Mouse (Mus musculus) lung, embryonic 14.5 days (tissue): ENCODE data around the gene Klk11. TPM values are rescaled to one million over a fixed set of nuclear protein-coding genes. Genes with fewer than 3 reads are reported as not detected.

Experiments used
- ATAC-seq: fragments of 200-750 bp; cut with Nextera tagmentation; 2 replicates; pipeline ENCODE4 v1.8.0; 2017; ENCODE audit warnings: mild to moderate bottlenecking, moderate TSS enrichment, moderate library complexity; ENCODE audit not compliant: insufficient read depth
- DNase-seq: peaks from one replicate; pipeline ENCODE4 v3.0.0-alpha.2; 2015
- H3K27ac ChIP-seq: fragments of 300-500 bp; sonication (generic); 2 replicates; pipeline ENCODE4 v1.5.1; 2014; ENCODE audit warnings: low read depth, mild to moderate bottlenecking, moderate library complexity
- H3K27me3 ChIP-seq: fragments of 300-500 bp; sonication (generic); 2 replicates; pipeline ENCODE4 v1.6.1; 2014; ENCODE audit warnings: low read length, control low read depth; ENCODE audit not compliant: insufficient read depth
- H3K36me3 ChIP-seq: fragments of 300-500 bp; sonication (generic); 2 replicates; pipeline ENCODE4 v1.6.1; 2014; ENCODE audit warnings: control low read depth; ENCODE audit not compliant: insufficient read depth
- H3K4me1 ChIP-seq: fragments of 300-500 bp; sonication (generic); 2 replicates; pipeline ENCODE4 v1.6.1; 2014; ENCODE audit warnings: antibody characterized with exemption, control low read depth; ENCODE audit not compliant: insufficient read depth
- H3K4me2 ChIP-seq: fragments of 300-500 bp; sonication (generic); 2 replicates; pipeline ENCODE4 v1.6.1; 2014; ENCODE audit warnings: mild to moderate bottlenecking
- H3K4me3 ChIP-seq: fragments of 300-500 bp; sonication (generic); 2 replicates; pipeline ENCODE4 v1.5.1; 2014; ENCODE audit warnings: low read depth, low read length
- H3K9ac ChIP-seq: fragments of 300-500 bp; sonication (generic); 2 replicates; pipeline ENCODE4 v1.6.1; 2014
- H3K9me3 ChIP-seq: fragments of 300-500 bp; sonication (generic); 2 replicates; pipeline ENCODE4 v1.6.1; 2016; ENCODE audit warnings: low read depth, low read length, control low read depth
- CTCF ChIP-seq: IDR thresholded peaks from 2 replicates; pipeline ENCODE4 v1.5.1; 2016; ENCODE audit warnings: antibody characterized with exemption, low read depth
- WGBS: fragments of 180-500 bp; shearing (Covaris S2); extraction: QIAGEN DNeasy Blood & Tissue Kit; methylation state at CpG from one replicate; pipeline ENCODE4 v1.1.7; 2014; 5-methylcytosine and 5-hydroxymethylcytosine counted together
- polyA plus RNA-seq: library from polyadenylated mRNA; unstranded; fragments of >200 nt; fragmentation: Nextera tagmentation; extraction: Ambion mirVana; gene quantifications from 2 replicates; pipeline ENCODE4 v1.2.1, GENCODE M21; 2014

Klk11 gene
- polyA plus RNA-seq, 1 experiment from 2014 or later = not detected

DNA sequence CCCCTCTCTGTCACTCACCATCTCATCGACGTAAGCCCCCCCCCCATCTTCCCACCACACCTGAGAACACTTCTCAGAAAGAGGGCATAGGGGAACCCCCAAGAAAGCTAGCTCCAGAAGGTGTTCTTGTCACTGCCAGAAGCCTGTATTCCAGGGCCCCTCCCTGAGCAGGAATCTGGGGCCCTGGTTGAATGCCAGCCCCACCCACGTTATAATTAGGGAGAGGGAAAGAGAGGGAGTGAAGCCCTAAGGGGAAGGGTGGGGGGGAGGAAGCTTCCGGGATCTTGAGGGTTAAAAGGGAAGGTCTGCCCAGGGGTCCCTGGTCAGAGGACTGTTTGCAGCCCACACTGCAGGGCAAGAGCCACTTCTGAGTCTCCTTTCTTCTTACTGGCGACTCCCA lies 6.3 kb downstream of the Klk11 start, which contains the start of gene Klk10:
Gene Klk10, plus strand, starts transcription at position 290 of the 400 bp plus-strand sequence.
- TF ChIP-seq CTCF = no peak
- Histone ChIP-seq H3K4me2 (no peak within 1 kb of the TSS), H3K27ac (no peak within 1 kb of the TSS), H3K4me3 (no peak within 1 kb of the TSS), H3K27me3 (peaks cover 5% of the 10 kb centered on the region; the same call in 1 of the 2 replicates), H3K9ac (no peak within 1 kb of the TSS), H3K4me1 (no peaks in the 10 kb centered on the region), H3K9me3 (no peaks in the 10 kb centered on the region), H3K36me3 (no peaks in the 10 kb centered on the region)
- DNase-seq = no peak
- 32% methylated on average over 5 of the region's 5 CpGs for WGBS
- ATAC-seq = no peak

DNA sequence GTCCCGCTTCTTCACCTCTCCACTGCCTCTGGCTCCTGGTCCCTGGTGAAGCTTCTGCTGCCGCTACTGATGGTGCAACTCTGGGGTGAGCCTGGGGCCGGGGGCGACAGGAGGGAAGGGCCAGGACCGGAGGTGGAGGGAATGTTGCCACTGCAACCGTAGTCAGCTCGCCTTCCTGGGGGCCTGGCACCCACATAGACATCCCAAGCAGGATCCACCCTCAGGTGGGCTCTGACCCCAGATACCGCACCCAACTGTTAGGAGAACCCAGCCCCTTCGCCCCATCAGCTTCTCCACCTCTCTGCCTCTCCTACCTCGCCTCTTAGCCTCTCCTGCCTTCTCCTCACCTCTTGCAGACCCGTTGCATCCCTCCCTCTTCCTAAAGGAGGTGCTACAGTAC lies 7.1 kb downstream of the Klk11 start:
- Histone ChIP-seq H3K27ac (no peak overlapping the region), H3K4me1 (no peaks in the 10 kb centered on the region), H3K9me3 (no peaks in the 10 kb centered on the region), H3K27me3 (peaks cover 5% of the 10 kb centered on the region; the same call in 1 of the 2 replicates), H3K4me3 (no peak overlapping the region), H3K9ac (no peak overlapping the region), H3K4me2 (no peak overlapping the region), H3K36me3 (no peaks in the 10 kb centered on the region)
- ATAC-seq (no peak), DNase-seq (no peak)
- 78% methylated on average over 11 of the region's 11 CpGs for WGBS
- TF ChIP-seq CTCF = no peak

DNA sequence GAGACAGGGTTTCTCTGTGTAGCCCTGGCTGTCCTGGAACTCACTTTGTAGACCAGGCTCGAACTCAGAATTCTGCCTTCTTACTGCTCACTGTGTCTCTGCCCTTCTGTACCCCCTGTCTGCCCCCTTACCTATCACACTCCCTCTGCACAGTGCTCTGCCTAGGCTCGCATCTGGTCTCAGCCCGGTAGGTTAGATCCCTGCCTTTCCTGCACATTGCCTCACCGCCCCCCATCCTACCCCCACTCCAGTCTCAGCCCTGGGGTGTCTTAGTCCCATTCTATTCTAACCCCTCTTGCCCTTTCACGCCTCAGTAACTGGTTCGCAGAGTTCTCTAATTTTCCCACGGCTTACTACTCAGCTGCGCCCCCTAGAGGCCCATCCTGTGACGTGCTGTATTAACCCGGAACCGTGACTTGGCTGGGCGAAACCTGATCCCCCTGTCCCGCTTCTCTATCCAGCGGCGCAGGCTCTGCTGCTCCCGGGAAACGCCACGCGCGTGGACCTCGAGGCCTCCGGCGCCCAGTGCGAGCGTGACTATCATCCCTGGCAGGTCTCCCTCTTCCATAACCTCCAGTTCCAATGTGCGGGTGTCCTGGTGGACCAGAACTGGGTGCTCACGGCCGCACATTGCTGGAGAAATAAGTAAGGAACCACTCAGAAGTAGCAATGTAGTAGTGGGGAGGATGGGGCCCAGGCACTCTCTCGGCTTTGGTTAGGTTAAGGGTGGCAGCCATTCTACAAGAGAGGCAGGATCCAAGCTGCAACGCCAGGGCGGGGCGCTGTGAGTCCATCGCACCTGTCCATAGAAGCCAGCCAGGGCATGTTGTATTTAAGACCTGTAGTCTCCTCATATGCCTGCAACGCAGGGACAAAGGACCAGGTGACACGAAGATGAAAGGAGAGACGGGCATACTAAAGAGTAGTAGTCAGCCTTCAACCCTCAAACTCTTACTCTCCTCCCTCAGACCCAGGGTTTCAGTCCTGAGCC lies 8.2 kb downstream of the Klk11 start:
- Histone ChIP-seq H3K4me1 (no peaks in the 10 kb centered on the region), H3K9ac (no peak overlapping the region), H3K4me2 (peak overlapping the region; percentile 63), H3K27ac (no peak overlapping the region), H3K27me3 (peaks cover 5% of the 10 kb centered on the region; the same call in 1 of the 2 replicates), H3K9me3 (no peaks in the 10 kb centered on the region), H3K4me3 (peak overlapping the region; percentile 21), H3K36me3 (no peaks in the 10 kb centered on the region)
- DNase-seq (peak; percentile 91), ATAC-seq (peak; percentile 86)
- peak; percentile 88 for TF ChIP-seq CTCF
- WGBS = 7% methylated on average over 36 of the region's 36 CpGs

DNA sequence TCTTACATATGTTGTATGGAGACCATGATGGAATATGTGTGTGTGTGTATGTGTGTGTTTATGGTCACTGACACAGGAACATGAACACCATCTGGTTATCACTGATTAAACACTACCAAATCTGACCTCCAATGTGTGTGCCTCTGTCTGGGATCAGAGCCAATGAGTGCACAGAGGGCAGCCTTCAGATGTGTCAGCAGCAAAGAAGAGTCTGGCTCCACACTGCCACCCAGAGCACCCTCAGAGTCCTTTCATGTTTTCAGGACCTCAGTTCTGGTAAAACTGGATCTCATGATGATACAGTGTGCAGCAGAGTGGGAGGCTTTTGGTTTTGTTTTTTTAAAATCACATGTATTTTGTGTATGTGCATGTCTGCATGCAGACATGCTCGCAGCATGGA lies 10.9 kb downstream of the Klk11 start:
- ATAC-seq (peak; percentile 18; the same call in 1 of the 2 replicates), DNase-seq (peak; percentile 44)
- Histone ChIP-seq H3K4me2 (no peak overlapping the region), H3K4me1 (no peaks in the 10 kb centered on the region), H3K27me3 (peaks cover 5% of the 10 kb centered on the region; the same call in 1 of the 2 replicates), H3K36me3 (no peaks in the 10 kb centered on the region), H3K9ac (no peak overlapping the region), H3K4me3 (no peak overlapping the region), H3K9me3 (no peaks in the 10 kb centered on the region), H3K27ac (no peak overlapping the region)
- 81% methylated on average over 1 of the region's 1 CpGs for WGBS
- TF ChIP-seq CTCF = peak; percentile 18; the same call in 1 of the 2 replicates

DNA sequence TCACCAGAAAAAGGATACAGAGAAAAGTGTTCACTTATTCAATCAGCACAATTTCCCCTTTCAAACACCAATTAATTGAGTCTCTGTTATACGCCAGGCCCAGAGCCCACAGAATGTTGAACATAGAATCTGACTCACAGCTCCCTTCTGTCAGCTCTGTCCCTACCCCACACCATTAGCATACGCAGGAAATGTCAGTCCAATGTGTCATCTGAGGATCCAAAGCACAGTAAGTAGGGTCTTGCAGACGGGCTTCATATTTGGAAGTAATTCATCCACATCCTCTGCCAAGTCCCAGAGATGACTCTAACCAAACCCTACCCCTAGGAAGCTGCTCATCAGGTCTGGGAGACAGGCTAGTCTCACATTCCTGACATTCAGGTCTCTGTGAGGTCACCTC lies 13.7 kb downstream of the Klk11 start:
- no peak overlapping the region for H3K27ac ChIP-seq
- no peak for ATAC-seq
- H3K4me1 ChIP-seq = no peaks in the 10 kb centered on the region
- WGBS = 47% methylated on average over 3 of the region's 3 CpGs
- H3K27me3 ChIP-seq = peaks cover 5% of the 10 kb centered on the region; the same call in 1 of the 2 replicates
- no peaks in the 10 kb centered on the region for H3K9me3 ChIP-seq
- TF ChIP-seq CTCF = no peak
- DNase-seq = no peak
- H3K36me3 ChIP-seq = no peaks in the 10 kb centered on the region
- no peak overlapping the region for H3K4me3 ChIP-seq
- no peak overlapping the region for H3K9ac ChIP-seq
- H3K4me2 ChIP-seq = no peak overlapping the region

DNA sequence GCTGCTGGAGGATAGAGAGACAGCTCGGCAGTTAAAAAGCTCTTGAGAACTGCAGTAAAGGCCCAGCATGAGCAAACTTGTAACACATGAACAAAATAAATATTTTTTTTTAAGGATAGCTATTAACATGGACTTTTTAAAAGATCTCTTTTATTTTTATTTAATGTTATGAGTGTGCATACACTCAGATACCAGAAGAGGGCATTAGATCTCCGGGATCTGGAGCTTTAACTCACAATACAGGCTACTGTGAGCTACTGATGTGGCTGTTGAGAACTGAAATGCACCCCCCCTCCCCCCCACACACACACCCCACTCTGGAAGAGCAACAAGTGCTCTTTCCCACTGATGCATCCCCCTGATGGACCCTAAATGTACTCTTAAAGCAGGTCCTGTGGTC lies 14.9 kb downstream of the Klk11 start:
- H3K4me3 ChIP-seq = no peak overlapping the region
- H3K27me3 ChIP-seq = no peaks in the 10 kb centered on the region
- no peaks in the 10 kb centered on the region for H3K36me3 ChIP-seq
- 60% methylated on average over 2 of the region's 2 CpGs for WGBS
- no peak for ATAC-seq
- H3K27ac ChIP-seq = no peak overlapping the region
- no peak overlapping the region for H3K4me2 ChIP-seq
- 0 out of 2 replicates have a peak, but pooled peaks have one; percentile 6 for TF ChIP-seq CTCF
- no peaks in the 10 kb centered on the region for H3K4me1 ChIP-seq
- no peaks in the 10 kb centered on the region for H3K9me3 ChIP-seq
- peak; percentile 16 for DNase-seq
- no peak overlapping the region for H3K9ac ChIP-seq

DNA sequence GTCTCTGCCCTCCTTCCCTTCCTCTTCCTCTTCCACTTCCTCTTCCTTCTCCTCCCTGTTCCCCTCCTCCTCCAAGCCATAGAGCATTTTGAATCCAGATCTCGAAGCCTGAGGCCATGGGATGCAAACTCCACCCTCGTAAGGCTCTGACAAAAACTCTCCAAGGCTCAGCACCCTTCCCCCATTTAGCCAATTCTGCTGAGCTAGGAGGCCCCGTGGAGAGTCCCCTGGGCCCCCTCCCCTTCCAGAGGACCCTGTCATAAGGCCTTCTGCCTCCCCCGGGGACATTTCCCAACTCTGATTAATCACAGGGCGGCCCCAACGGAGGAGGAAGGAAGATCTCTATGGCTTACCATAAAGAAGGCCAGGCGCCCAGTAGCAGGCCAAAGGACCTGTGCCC lies 17.2 kb downstream of the Klk11 start, which contains the start of gene Klk9:
Gene Klk9, plus strand, starts transcription at position 301 of the 400 bp plus-strand sequence.
- H3K27me3 ChIP-seq = peaks cover 6% of the 10 kb centered on the region; the same call in 1 of the 2 replicates
- ATAC-seq (no peak), DNase-seq (no peak)
- H3K9ac ChIP-seq = no peak within 1 kb of the TSS
- no peak within 1 kb of the TSS for H3K4me2 ChIP-seq
- no peak within 1 kb of the TSS for H3K27ac ChIP-seq
- H3K9me3 ChIP-seq = no peaks in the 10 kb centered on the region
- no peak within 1 kb of the TSS for H3K4me3 ChIP-seq
- WGBS = 62% methylated on average over 7 of the region's 7 CpGs
- H3K36me3 ChIP-seq = no peaks in the 10 kb centered on the region
- TF ChIP-seq CTCF = no peak
- no peaks in the 10 kb centered on the region for H3K4me1 ChIP-seq
